Mouse (Mus musculus) liver, embryonic 14.5 days (tissue): ENCODE data around the gene Zswim7.

Source experiments
- CTCF ChIP-seq: IDR thresholded peaks from 2 replicates; pipeline ENCODE4 v1.5.1; 2016; ENCODE audit warnings: antibody characterized with exemption, low read depth, control low read depth
- EP300 ChIP-seq: IDR thresholded peaks from 2 replicates; pipeline ENCODE4 v1.6.1; 2016; ENCODE audit warnings: antibody characterized with exemption, low read depth

- TF ChIP-seq CTCF, result no peak
- no peak for TF ChIP-seq EP300
These were observed 42.5 kb upstream of the Zswim7 start for GRCm38 (mm10) chr11:62323659-62324058.
